Mouse (Mus musculus) megakaryocyte, adult 5-6 weeks (primary cell): Measurements from ENCODE around the gene Camk2g. TPM values are rescaled to one million over a fixed set of nuclear protein-coding genes. Genes with fewer than 3 reads are reported as not detected.
"Not testable (repeated sequence)": the region's sequence is repeated elsewhere in the genome, so short reads cannot be mapped to it uniquely, and the experiment has no call there.

Experiments used
- ATAC-seq: 2 replicates; pipeline ENCODE4 v1.8.0; 2016; ENCODE audit warnings: mild to moderate bottlenecking, inconsistent platforms; ENCODE audit not compliant: poor library complexity, severe bottlenecking
- total RNA-seq, 2 experiments: library from RNA; stranded (forward) in 1 of 2; stranded (reverse) in 1 of 2; fragments of 153-499, 151-499 nt in 1 of 2; fragments of 221-1000, 200-1000 nt in 1 of 2; gene quantifications; 2 replicates each; pipeline versions ENCODE4 v1.2.3 to v1.2.4; 2015 to 2017

The Camk2g gene
- total RNA-seq, 2 experiments from 2014 or later, result 24.0 to 61.1 TPM

GRCm38 (mm10) chr14:20707201-20708190 lies 86.4 kb downstream of the Camk2g start, which contains the start of gene Zswim8:
TSS of gene Zswim8 (plus strand) at chr14:20707552.
- peak; percentile 84 for ATAC-seq

- ATAC-seq, result not testable (repeated sequence)
Measured at GRCm38 (mm10) chr14:20703461-20703860, 90.4 kb downstream of the Camk2g start.

GRCm38 (mm10) chr14:20702741-20703381 lies 91.0 kb downstream of the Camk2g start, which contains the start of gene Chchd1:
TSS of gene Chchd1 (plus strand) at chr14:20703006.
- peak; percentile 86 for ATAC-seq

GRCm38 (mm10) chr14:20702096-20702740 lies 91.7 kb downstream of the Camk2g start:
- ATAC-seq, result no peak

- no peak for ATAC-seq
Measured at GRCm38 (mm10) chr14:20701554-20701953, 92.3 kb downstream of the Camk2g start.

- ATAC-seq, result no peak
Measured at GRCm38 (mm10) chr14:20700362-20700761, 93.5 kb downstream of the Camk2g start.

- no peak for ATAC-seq
Measured at GRCm38 (mm10) chr14:20698515-20698914, 95.4 kb downstream of the Camk2g start.

GRCm38 (mm10) chr14:20696986-20697385 lies 96.9 kb downstream of the Camk2g start:
- ATAC-seq, result peak; percentile 45

GRCm38 (mm10) chr14:20695761-20696520 lies 97.9 kb downstream of the Camk2g start:
- ATAC-seq, result no peak

GRCm38 (mm10) chr14:20694884-20695760 lies 98.8 kb downstream of the Camk2g start, which contains the start of gene Fut11:
TSS of gene Fut11 (plus strand) at chr14:20694968.
- ATAC-seq, result peak; percentile 69

GRCm38 (mm10) chr14:20694185-20694883 lies 99.6 kb downstream of the Camk2g start:
- ATAC-seq, result peak; percentile 2; the same call in 1 of the 2 replicates

- no peak for ATAC-seq
Measured at GRCm38 (mm10) chr14:20693589-20694101, 100.2 kb downstream of the Camk2g start.

GRCm38 (mm10) chr14:20691772-20692171 lies 102.1 kb downstream of the Camk2g start:
- no peak for ATAC-seq

- no peak for ATAC-seq
Measured at GRCm38 (mm10) chr14:20689009-20689408, 104.9 kb downstream of the Camk2g start.

- no peak for ATAC-seq
Measured at GRCm38 (mm10) chr14:20686576-20686975, 107.3 kb downstream of the Camk2g start.
